ENCODE assay signal across 9 mouse cellular contexts in the genomic region with DNA sequence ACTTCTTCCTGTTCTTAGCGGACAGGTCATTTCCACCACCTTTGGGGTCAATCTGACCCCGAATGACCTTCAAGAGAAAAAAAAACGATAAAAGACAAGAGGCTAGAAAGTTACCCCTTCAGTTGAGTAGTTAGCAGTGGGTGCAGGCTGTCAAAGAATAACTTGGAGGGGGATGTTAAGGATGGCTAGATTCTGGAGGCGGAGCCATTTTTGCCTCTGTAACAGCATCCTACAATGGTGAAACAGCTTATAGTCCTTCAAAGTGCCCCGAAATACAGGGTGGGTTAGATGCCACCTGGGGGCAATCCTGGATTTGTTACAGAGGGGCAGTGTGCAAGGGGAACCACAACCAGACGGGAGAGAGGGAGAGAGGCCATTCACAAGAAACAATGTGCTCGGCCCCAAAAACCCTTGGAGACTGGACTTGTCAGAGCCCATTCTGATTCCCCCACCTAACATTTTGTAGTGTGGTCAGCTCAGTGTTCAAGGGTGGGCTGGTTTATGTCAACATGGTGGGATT.
A peak's percentile ranks its signal among the peaks of the same experiment; 100 is the strongest.
DNase-seq lines count a peak whose midpoint lies in the region; ATAC-seq lines count a peak whose summit lies in the region.
"Had no signal": no experiment of that assay in that cellular context is flagged by ENCODE, and none has a peak within 500 bp of the region (broad histone marks: within the 10 kb centered on the region; RNA-seq: fewer than 3 reads in every experiment).

No protein-coding gene starts in this region.

- 71% methylated on average over 7 of the region's 7 CpGs for WGBS in forebrain, embryonic 10.5 days
- WGBS in forebrain, embryonic 16.5 days, result 73% methylated on average over 7 of the region's 7 CpGs
- 78% methylated on average over 7 of the region's 7 CpGs for WGBS in limb, embryonic 15.5 days

- H3K27me3 ChIP-seq in forebrain, embryonic 10.5 days (ENCODE audit: poor library complexity, severe bottlenecking), result peaks cover 60% of the 10 kb centered on the region
- H3K27me3 ChIP-seq in forebrain, embryonic 16.5 days (replicated peaks; ENCODE audit: control insufficient read depth, insufficient read depth, low read length), result no peaks in the 10 kb centered on the region
- H3K27me3 ChIP-seq in limb, embryonic 15.5 days, result no peaks in the 10 kb centered on the region

- no peak overlapping the region for H3K9ac ChIP-seq in forebrain, embryonic 16.5 days (replicated peaks; ENCODE audit: low read depth, low read length)
- H3K9ac ChIP-seq in limb, embryonic 15.5 days, result no peak overlapping the region

- H3K4me3 ChIP-seq in forebrain, embryonic 10.5 days, result peak overlapping the region; percentile 43
- no peak overlapping the region for H3K4me3 ChIP-seq in forebrain, embryonic 16.5 days (replicated peaks; ENCODE audit: low read length)
- no peak overlapping the region for H3K4me3 ChIP-seq in limb, embryonic 15.5 days
- H3K4me3 ChIP-seq: erythroblast, embryonic 14.5 days had no signal

- peak overlapping the region; percentile 89 for H3K27ac ChIP-seq in forebrain, embryonic 10.5 days
- H3K27ac ChIP-seq in forebrain, embryonic 16.5 days (ENCODE audit: low read length), result no peak overlapping the region
- no peak overlapping the region for H3K27ac ChIP-seq in limb, embryonic 15.5 days

- no peaks in the 10 kb centered on the region for H3K9me3 ChIP-seq in forebrain, embryonic 10.5 days
- H3K9me3 ChIP-seq in forebrain, embryonic 16.5 days (ENCODE audit: control insufficient read depth, low read length), result no peaks in the 10 kb centered on the region
- H3K9me3 ChIP-seq in limb, embryonic 15.5 days, result no peaks in the 10 kb centered on the region

- no peak for DNase-seq in forebrain, embryonic 10.5 days (ENCODE audit: extremely low spot score, low spot score)
- DNase-seq in kidney, adult 11 months, result peak; percentile 49
- DNase-seq in kidney, postnatal 10 days, result no peak
- peak; percentile 12 for DNase-seq in kidney, adult 18-20 months
- no peak for DNase-seq in urinary bladder, postnatal 14 days (ENCODE audit: low spot score)
- DNase-seq in adrenal gland, adult 8-10 months, result no peak

- H3K4me1 ChIP-seq in forebrain, embryonic 10.5 days, result peaks cover 41% of the 10 kb centered on the region
- peaks cover 14% of the 10 kb centered on the region for H3K4me1 ChIP-seq in forebrain, embryonic 16.5 days (replicated peaks; ENCODE audit: control insufficient read depth, insufficient read depth, low read length)
- H3K4me1 ChIP-seq in limb, embryonic 15.5 days, result peaks cover 35% of the 10 kb centered on the region

- no peak overlapping the region for H3K4me2 ChIP-seq in forebrain, embryonic 16.5 days (ENCODE audit: low read length)
- peak overlapping the region; percentile 66 for H3K4me2 ChIP-seq in limb, embryonic 15.5 days

- H3K36me3 ChIP-seq in forebrain, embryonic 10.5 days (replicated peaks), result no peaks in the 10 kb centered on the region
- no peaks in the 10 kb centered on the region for H3K36me3 ChIP-seq in forebrain, embryonic 16.5 days (ENCODE audit: control insufficient read depth, insufficient read depth)
- H3K36me3 ChIP-seq in limb, embryonic 15.5 days, result no peaks in the 10 kb centered on the region

- ATAC-seq in forebrain, embryonic 16.5 days, result no peak
- no peak for ATAC-seq in limb, embryonic 15.5 days (ENCODE audit: insufficient number of reproducible peaks, low FRiP score, low TSS enrichment, low read depth)

Comparison
In these comparisons a context has a peak if more than half of its experiments do, and no peak if none do; other contexts are left out.
1. DNase-seq: peak in kidney, adult 11 months (single experiment) and kidney, adult 18-20 months (single experiment); none in forebrain, embryonic 10.5 days (single experiment), kidney, postnatal 10 days (single experiment), urinary bladder, postnatal 14 days (single experiment) and adrenal gland, adult 8-10 months (single experiment).